Mouse (Mus musculus) urinary bladder, postnatal 14 days (tissue): ENCODE data around the gene Crocc2.
A peak's percentile ranks its signal among the peaks of the same experiment; 100 is the strongest.

Experiments used
- DNase-seq: peaks from one replicate; pipeline ENCODE4 v3.0.0; 2021; ENCODE audit warnings: low spot score

Gene Crocc2

GRCm38 (mm10) chr1:93216839-93217497 lies 48.4 kb downstream of the Crocc2 start:
- no peak for DNase-seq

- no peak for DNase-seq
Measured at GRCm38 (mm10) chr1:93217530-93217929, 49.0 kb downstream of the Crocc2 start.

GRCm38 (mm10) chr1:93220776-93221175 lies 52.3 kb downstream of the Crocc2 start:
- DNase-seq = no peak

- DNase-seq = peak; percentile 82
Measured at GRCm38 (mm10) chr1:93223972-93224371, 55.4 kb downstream of the Crocc2 start.

GRCm38 (mm10) chr1:93225226-93225625 lies 56.7 kb downstream of the Crocc2 start:
- DNase-seq = no peak

GRCm38 (mm10) chr1:93225731-93226520 lies 57.4 kb downstream of the Crocc2 start:
- no peak for DNase-seq

GRCm38 (mm10) chr1:93227303-93227975 lies 58.9 kb downstream of the Crocc2 start:
- no peak for DNase-seq

- DNase-seq = no peak
Measured at GRCm38 (mm10) chr1:93227976-93228365, 59.4 kb downstream of the Crocc2 start.

- no peak for DNase-seq
Measured at GRCm38 (mm10) chr1:93229221-93229620, 60.7 kb downstream of the Crocc2 start.

- no peak for DNase-seq
Measured at GRCm38 (mm10) chr1:93229626-93230025, 61.1 kb downstream of the Crocc2 start.

- DNase-seq = peak; percentile 94
Measured at GRCm38 (mm10) chr1:93235576-93236544, 67.3 kb downstream of the Crocc2 start, which contains the start of gene Sned1. Gene Sned1, plus strand, starts transcription at chr1:93235841.

- DNase-seq = no peak
Measured at GRCm38 (mm10) chr1:93236545-93236924, 68.0 kb downstream of the Crocc2 start.

- no peak for DNase-seq
Measured at GRCm38 (mm10) chr1:93237676-93238075, 69.2 kb downstream of the Crocc2 start.

GRCm38 (mm10) chr1:93238201-93238600 lies 69.7 kb downstream of the Crocc2 start:
- DNase-seq = peak; percentile 22

- DNase-seq = no peak
Measured at GRCm38 (mm10) chr1:93245936-93246335, 77.4 kb downstream of the Crocc2 start.

- DNase-seq = no peak
Measured at GRCm38 (mm10) chr1:93252586-93252985, 84.1 kb downstream of the Crocc2 start.

GRCm38 (mm10) chr1:93255761-93256160 lies 87.2 kb downstream of the Crocc2 start:
- no peak for DNase-seq

GRCm38 (mm10) chr1:93257560-93257959 lies 89.0 kb downstream of the Crocc2 start:
- no peak for DNase-seq

- DNase-seq = no peak
Measured at GRCm38 (mm10) chr1:93267207-93267606, 98.7 kb downstream of the Crocc2 start.

GRCm38 (mm10) chr1:93268246-93268645 lies 99.7 kb downstream of the Crocc2 start:
- no peak for DNase-seq

GRCm38 (mm10) chr1:93270516-93271240 lies 102.2 kb downstream of the Crocc2 start:
- DNase-seq = no peak
